Mouse (Mus musculus) mouse trophoblast stem cell (cell line): ENCODE results near the gene Prdm1.

Source experiments
- in situ Hi-C, 2 experiments: fragments of 300-500 bp; cut with MseI, MboI; formaldehyde crosslinking; loops; 2 replicates in 1 of 2; 3 replicates in 1 of 2; pipeline ENCODE4 v1.15.1; 2025

Prdm1 gene

DNA sequence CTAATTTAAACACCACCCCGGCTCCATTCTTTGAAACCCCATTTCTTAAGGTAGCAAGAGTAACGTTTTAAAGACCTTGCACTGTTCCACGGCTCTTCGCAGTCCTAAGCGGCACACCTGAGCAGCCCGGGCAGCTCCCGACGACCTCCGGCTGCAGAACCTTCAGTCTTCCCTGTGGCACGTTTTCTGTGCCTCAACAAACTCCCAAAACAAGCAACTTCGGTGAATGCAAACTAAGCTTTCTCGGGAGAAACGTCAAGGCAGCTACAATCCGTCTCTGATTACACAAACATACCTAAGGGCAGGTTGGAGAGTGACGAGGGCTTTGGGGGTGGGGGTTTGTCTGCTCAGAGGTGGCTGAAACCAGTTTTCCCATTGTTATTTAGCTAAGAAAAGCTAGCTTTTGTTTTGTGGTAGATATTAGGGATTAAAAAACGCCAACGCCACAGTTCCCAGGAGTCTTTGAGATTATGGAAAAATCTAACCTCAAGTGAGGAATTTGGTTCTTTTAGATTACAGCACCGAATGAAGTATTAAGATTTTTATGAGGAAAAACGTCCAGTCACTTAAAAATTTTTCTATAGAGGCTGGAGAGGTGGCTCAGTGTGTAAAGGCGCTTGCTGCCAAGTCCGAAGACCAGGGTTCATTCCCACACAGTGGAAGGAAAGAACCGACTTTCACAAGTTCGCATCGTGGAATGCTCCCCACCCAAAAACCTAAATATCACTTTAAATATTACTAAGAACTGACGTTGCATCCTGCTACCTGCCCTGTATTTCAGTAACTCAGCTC lies at the start of gene Prdm1:
Gene Prdm1 (minus strand): TSS at position 211 of the 792 bp plus-strand sequence.
- in situ Hi-C loops, result no loop called here

- in situ Hi-C loops, result no loop called here
These were observed 37.7 kb upstream of the Prdm1 start for GRCm38 (mm10) chr10:44565971-44566370.

GRCm38 (mm10) chr10:44565109-44565508 lies 36.8 kb upstream of the Prdm1 start:
- in situ Hi-C loops, result no loop called here

- in situ Hi-C loops, result no loop called here
These were observed 28.5 kb upstream of the Prdm1 start for GRCm38 (mm10) chr10:44556845-44557244.

DNA sequence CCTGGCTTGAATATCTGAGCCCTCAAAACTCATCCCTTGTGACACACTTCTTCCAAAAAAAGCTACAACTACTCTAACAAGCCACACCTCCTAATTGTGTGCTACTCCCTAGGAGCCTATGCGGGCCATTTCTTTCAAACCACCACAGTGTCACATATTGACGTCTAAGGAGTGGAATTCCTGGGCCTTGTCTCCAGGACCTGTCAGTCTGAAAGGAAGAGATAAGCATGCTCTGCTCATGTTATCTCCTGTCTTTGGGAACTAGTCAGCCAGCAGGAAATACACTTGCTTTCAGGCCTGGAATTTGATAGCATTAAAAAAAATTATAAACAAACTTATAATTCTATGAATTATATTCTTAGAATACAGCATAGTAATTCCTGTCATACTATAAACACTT lies 27.0 kb upstream of the Prdm1 start:
- in situ Hi-C loops, result no loop called here

- in situ Hi-C loops, result no loop called here
These were observed 25.3 kb upstream of the Prdm1 start for GRCm38 (mm10) chr10:44553648-44554047.

DNA sequence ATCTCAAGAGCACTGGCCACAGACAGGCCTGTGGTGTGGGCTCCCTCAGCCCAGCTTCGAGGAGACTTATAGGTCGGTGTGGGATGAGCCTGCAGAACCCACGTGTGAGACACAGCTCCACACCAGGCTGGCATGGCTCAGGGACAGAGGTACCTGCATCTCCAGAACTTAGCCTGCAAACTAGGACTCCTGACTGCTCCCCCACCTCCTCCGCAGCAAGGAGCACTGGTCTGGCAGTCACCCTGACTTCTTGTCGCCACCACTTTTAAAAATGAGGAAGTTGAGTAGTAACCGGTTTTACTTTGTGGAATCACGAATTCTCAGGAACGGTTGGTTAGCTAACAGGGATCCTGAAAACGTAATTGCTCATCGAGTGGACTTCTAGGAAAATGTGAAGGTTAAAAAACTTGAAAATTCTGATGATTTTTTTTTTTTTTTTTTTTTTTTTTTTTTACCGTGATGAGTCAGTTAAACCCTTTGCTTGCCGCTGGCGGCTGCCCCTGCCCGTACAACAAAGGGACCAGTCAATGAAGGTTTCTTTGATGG lies 10.8 kb upstream of the Prdm1 start:
- in situ Hi-C loops, result no loop called here

DNA sequence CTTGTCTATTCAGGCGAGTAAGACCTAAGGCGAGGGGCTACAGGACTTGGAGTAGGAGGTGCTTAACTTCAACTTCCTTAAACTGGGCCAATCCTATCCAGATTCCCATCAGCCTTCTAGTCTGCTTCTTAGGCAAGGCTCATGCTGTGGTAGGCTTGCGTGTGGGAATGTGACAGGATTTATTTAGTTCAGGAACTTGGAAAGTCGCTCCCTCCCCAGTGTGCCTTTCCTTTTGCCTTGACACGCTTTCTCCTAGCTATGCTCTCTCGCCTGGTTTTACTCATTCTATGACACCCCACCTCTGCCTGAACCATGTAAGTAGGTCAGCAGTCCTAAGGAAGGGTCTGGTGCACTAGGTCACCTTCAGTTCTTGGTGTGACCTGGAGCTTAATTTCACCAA lies 9.8 kb upstream of the Prdm1 start:
- in situ Hi-C loops, result no loop called here

DNA sequence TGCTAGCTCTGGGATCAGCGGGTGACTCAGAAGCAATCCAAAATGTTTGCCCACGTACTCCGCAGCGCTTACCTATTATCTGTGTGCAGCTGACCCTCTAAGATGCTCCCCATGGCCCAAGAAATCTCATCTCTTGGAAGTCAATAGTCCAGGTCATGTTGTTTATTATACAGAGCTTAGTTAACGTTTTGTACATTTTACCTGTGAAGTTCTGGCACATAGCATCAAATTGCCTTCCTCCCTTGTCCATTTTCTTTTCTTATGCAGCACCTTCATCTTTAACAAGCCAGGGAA lies 1.7 kb upstream of the Prdm1 start:
- in situ Hi-C loops, result no loop called here

- in situ Hi-C loops, result no loop called here
These were observed 1.1 kb upstream of the Prdm1 start for GRCm38 (mm10) chr10:44529218-44530066.

DNA sequence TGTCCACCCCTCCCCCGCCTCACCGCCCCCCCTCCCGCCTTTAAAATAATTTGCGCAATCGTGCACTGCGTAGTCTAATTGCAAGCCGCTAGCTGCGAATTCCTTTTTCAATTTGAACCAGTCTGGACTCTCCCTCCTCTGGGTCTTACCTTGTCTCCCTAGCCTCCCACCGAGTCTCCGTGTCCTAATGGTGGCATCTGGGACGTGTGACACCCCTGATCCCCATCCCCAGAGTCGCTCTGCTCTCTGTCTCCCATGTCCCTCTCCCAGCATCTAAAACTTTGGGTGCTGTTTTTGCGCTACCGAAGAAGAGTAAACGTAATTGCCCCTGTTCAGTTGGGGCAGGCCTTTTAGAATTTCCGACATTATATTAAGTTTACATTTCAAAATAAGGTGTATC lies 650 bp downstream of the Prdm1 start:
- in situ Hi-C loops, result no loop called here

DNA sequence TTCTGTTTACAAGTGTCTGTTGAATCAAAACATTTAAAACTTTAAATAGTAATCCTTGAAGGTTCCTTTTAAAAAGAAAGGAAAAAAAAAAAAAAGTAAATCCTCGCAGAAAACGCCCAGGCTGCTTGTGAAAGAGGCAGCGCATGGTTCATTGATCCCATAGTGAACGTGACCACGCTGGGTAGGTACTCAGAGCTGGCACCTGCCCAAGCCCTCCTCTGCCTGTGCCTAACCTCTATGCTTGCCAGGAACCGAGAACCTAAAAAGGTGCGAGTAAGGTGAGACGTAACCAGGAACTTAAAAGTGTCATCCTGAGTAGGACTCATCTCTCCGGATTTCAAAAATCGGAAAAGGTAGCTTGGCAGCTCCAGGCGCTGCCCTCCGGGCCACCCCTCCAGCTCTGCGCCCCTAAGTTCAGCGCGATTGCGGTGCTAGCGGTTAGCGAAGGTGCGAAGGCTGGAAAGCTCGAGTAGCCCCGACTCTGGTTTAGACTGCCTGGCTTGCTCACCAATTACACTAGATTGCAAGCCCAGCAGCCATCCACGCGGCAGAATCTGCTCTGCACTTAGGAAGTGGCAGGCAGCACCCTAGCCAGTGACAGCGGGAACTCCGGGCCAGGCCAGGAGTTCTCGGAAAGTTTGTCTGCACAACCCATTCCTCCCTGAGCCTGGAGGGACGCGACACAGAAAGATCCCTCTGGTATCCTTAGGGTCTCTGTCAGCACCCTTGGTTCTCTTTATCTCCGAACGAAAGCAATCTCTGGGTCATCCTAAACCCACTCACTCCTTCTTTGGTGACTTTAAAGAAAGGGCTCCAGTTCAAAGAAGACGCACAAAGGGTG lies 1.3 kb downstream of the Prdm1 start:
- in situ Hi-C loops, result no loop called here

DNA sequence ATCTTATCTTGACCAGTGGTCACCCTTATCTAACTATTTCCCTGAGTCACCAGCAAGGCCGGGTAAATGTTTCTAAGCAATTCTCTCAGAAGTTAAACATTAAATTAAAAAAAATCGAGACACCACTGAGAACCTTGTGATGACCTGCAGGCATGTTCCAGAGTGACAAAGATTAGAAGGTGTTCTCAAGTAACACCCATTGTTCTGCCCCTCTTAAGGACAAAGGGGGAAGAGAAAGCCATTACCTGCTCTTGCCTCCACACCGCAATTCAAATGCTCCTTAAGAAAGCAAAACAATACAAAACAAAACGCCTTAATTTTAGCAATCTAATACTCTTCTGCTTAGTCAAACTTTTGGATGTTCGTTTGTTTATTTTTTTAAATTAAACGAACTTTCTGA lies 8.1 kb downstream of the Prdm1 start:
- in situ Hi-C loops, result no loop called here

- in situ Hi-C loops, result no loop called here
These were observed 9.7 kb downstream of the Prdm1 start for GRCm38 (mm10) chr10:44518631-44519030.

DNA sequence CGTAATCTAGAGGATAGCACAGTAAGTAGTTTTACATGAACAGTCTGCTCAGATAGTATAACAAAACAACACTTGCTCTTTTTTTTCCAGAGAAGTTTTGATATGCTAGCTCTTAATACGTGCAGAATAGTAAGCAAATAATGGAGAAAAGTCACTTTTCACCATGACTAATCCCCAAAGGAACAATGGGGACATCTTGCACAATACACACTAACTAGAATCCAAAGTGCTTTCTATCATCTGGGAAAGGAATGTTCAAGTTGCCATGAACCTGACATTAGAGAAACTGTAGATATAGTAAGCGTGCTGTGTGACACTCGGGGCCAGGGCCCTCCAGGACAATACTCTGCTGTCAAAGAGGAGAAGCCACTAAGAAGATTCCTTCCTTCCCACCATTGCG lies 15.2 kb downstream of the Prdm1 start:
- in situ Hi-C loops, result no loop called here

DNA sequence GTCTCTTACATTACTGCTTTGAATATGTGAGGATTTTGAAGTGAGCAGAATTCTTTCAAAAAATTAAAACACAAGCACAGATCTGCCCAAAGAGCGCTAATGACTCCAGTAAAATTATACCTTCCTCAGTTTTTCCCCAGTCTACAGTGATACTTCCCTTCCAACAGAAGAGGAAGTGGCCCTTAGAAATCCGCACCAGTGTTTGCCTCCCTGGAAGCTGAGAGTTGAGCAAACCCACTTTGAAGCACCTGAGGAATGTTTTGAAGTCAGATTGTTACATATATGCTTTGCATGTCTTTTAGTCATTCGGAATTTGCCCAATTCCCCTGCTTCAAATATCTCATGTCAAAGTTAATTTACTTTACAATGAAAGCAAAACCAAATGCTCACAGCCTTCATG lies 17.3 kb downstream of the Prdm1 start:
- in situ Hi-C loops, result no loop called here

DNA sequence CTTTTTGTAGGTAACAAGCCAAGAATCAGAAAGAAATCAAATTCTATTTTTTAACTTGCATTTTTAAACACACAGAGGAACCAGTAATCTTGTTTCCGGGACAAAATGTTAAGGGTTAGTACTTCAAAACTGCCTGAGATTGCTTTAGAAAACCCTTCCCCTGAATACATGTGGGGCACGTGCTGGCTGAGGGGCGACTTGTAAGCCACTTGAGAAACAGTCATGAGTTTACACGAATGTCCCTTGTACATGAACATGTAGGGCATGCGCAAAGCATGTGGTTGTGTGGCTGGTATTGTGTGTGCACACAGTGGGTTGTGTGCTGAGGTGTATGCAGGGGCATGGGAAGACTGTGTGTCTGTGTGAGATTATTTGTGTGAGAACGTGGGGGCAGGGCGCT lies 19.7 kb downstream of the Prdm1 start:
- in situ Hi-C loops, result no loop called here

DNA sequence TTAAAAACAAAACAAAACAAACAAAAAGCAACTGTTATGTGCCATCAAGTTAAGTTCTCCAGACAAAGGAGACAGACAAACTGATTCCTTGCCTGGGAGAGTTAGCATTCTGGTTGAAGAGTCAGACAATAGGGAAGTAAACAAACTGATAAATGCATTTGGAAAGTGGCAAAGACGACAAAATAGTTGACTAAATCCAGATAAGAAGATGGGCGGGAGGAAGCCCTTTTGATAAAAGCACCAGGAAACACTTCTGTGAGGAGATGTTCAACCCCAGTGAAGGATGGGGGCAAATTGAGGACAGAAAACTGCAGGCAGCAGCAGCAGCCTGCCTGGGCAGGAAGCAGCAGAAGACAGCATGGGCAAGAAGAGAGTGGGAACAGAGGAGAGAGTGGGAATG lies 20.3 kb downstream of the Prdm1 start:
- in situ Hi-C loops, result no loop called here

GRCm38 (mm10) chr10:44502891-44503290 lies 25.4 kb downstream of the Prdm1 start:
- in situ Hi-C loops, result no loop called here

DNA sequence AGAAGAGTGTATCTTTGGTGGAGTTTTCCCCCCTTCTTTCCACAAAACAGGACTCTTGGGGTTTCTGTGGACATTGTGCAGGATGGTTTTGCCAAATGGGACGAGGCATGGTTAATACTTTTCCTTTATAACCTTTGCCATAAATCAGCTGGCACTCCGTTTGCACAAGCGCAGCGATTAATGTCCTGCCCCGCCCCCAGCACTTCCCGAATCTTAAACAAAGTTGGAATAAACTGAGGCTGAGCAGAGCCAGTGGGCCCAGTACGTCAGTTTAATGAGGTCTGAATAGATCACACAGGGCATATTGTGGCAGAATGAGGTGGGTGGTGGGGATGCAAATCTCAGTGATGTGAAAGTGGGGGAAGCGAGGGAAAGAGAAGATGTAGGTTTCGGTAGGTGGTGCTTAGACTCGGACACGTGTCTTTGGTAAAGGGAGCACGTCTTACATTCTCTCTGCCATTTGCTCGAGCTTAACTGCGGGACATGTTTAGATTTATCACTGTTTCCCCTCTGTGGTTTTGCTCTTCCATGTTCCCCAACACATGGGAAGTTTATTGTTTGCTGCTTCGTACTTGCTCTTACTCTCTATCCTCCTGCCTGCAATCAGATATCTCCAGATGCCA lies 28.3 kb downstream of the Prdm1 start:
- in situ Hi-C loops, result no loop called here

- in situ Hi-C loops, result no loop called here
These were observed 34.3 kb downstream of the Prdm1 start for GRCm38 (mm10) chr10:44493818-44494492.
